Mouse (Mus musculus) heart, postnatal 0 days (tissue): ENCODE results near the gene Yars.

Source experiments
- CTCF ChIP-seq: IDR thresholded peaks from 2 replicates; pipeline ENCODE4 v1.5.1; 2016; ENCODE audit warnings: antibody characterized with exemption, control low read depth, low read depth
- EP300 ChIP-seq: IDR thresholded peaks from 2 replicates; pipeline ENCODE4 v1.6.1; 2016; ENCODE audit warnings: antibody characterized with exemption, low read depth

DNA sequence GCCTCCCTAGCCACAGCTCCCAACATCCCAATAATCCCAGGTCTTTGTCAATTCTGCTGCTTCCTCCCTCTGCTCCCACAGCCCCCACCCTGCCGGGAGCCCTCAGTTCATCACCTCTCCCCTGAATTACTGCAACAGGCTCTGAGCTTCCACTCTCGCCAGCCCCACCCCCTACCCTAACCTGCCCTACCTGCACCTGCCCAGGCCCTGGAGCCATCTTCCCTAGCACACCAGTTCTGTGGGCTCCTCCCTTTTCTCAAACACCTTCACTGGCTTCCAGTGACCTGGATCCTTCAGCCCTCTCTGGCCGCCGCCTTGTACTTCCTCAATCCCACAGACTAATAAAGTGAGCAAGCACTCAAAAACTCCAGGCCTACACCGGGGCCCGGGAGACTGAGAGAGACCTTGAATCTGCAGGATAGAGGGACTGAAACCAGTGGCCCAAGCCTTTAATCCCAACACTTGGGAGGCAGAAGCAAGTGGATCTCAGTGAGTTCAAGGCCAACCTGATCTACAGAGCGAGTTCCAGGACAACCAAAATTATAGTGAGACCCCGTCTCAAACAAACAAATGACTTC is 46.8 kb downstream of the Yars start:
- no peak for TF ChIP-seq CTCF
- TF ChIP-seq EP300, result no peak
